Mouse (Mus musculus) CD4-positive, CD25-positive, alpha-beta regulatory T cell, adult 4 months (primary cell): ENCODE results near the gene Myo15b. TPM values are rescaled to one million over a fixed set of nuclear protein-coding genes. Genes with fewer than 3 reads are reported as not detected.
"Not testable (repeated sequence)": the region's sequence is repeated elsewhere in the genome, so short reads cannot be mapped to it uniquely, and the experiment has no call there.

Experiments used
- ATAC-seq: one replicate; pipeline ENCODE4 v1.8.0; 2017
- polyA plus RNA-seq, 2 experiments: library from polyadenylated mRNA; unstranded; fragments of 100-300 nt; shearing (Covaris generic); gene quantifications; one replicate each; pipeline ENCODE4 v1.2.1; 2017

Gene Myo15b
- polyA plus RNA-seq, 2 experiments from 2014 or later = not detected

- ATAC-seq = no peak
Observed at GRCm38 (mm10) chr11:115832064-115832463, 26.1 kb upstream of the Myo15b start.

DNA sequence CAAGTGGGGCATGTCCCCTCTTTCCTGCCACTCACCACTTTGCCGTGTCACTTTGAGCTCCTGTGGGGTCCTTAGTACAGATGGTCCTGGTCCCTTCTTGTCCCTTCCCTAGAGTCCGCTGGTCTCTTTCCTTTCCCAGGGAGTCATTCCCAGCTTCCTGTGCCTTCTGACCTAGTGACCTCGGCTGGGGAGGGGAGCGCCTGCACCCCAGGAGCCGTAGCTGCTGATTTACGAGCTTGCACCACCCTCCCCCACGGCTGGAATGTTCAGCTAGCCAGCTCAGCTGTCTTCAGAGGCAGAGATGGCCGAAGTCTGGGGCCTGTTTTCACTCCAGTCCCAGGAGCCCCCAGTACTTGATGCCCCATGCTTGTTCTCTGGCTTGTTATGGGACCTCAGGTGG is 25.7 kb upstream of the Myo15b start:
- no peak for ATAC-seq

DNA sequence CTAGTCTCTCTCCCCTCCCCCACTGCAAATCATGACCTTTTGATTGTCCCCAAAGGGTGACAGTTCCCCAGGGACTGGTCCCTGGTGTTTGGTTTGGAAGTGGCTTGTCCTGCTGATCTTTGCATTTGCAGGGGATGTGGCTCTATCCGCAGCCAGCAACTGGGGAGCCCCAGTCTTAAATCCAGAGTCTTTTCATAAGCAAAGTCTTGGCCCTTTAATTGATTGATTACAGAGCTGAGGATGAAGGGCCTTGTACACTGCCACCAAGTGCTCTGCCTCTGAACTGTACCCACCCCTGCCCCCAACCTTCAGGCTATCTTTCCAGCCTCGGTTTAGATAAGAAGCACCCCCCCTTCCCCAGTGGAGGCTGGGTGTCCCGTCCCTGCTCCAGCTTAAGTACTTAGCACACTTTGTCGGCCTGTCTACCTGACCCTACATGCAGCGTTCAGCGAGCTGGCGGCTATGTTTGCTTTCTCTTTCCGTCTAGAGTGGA is 25.1 kb upstream of the Myo15b start:
- no peak for ATAC-seq

DNA sequence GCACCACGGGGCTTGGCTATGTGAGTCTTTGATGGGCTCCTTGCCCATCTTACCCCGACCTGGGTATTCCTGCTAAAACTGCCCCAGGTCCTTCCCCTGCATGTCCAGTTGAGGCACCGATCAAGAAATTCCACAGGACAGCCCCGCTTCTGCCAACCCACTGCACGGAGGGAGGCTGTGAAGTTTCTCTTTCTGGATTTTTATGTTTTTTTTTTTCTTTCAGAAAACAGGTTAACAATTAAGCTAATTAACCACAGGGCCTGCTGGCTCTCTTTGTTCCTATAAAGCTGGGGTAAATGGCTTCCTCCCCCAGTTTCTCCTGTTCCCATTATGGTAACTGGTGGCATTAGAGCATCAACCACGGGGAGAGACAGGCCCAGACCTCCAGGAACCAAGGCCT is 24.2 kb upstream of the Myo15b start:
- ATAC-seq = no peak

- no peak for ATAC-seq
Observed at GRCm38 (mm10) chr11:115836656-115837395, 21.4 kb upstream of the Myo15b start.

GRCm38 (mm10) chr11:115837606-115838345 is 20.4 kb upstream of the Myo15b start:
- no peak for ATAC-seq

DNA sequence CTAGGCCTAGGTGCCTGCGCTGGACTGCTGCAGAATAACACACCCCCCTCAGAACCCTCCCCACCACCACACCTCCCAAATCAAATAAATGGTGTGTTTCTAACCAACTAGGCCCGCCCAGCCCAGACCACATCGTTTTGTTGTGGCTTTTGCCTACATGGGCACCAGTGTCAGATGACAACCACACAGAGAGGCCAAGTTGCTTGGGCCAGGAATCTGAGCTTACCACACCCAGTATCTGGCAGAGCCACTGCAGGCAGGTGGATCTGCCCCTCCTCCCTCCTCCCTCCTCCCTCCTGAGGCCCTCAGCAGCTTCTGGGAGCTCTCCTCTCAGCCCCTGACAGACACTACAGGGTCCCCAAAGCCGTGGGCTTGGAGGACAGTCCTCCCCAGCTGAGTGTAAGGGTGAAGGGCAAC is 19.3 kb upstream of the Myo15b start:
- no peak for ATAC-seq

DNA sequence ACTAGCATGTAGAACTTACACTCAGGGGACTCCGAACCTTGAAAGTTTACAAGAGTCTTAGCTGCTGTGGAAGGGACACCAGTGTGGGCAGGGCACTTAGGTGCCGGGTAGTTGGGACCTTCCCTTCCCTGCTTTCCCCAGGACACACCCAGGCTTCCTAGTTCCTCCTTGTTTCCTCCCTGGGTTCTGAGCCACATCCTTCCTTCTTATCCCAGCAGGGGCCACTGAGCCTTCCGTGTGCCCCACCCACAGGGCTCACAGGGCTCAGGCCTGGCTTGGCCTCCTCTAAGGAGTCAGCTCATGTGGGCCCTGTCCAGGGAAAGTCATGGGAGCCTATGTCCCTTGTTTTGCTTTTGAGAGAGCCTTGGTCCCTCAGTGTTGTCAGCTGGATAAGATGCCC is 18.5 kb upstream of the Myo15b start:
- ATAC-seq = no peak

DNA sequence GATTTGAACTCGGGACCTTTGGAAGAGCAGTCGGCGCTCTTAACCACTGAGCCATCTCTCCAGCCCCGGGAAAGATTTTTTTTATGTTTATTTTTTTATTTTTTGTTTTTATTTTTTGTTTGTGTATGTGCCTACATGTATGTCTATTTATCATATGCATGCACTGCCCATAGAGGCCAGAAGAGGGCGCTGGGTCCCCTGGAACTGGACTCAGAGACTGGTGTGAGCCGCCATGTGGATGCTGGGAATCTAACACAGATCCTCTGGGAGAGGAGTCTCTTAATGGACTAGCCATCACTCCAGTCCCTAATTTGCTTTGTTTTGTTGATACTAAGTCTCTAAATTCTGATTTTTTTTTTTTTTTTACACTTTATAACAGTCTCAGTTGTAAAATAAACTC is 17.2 kb upstream of the Myo15b start:
- no peak for ATAC-seq

- ATAC-seq = no peak
Observed at GRCm38 (mm10) chr11:115841961-115842550, 16.1 kb upstream of the Myo15b start.

DNA sequence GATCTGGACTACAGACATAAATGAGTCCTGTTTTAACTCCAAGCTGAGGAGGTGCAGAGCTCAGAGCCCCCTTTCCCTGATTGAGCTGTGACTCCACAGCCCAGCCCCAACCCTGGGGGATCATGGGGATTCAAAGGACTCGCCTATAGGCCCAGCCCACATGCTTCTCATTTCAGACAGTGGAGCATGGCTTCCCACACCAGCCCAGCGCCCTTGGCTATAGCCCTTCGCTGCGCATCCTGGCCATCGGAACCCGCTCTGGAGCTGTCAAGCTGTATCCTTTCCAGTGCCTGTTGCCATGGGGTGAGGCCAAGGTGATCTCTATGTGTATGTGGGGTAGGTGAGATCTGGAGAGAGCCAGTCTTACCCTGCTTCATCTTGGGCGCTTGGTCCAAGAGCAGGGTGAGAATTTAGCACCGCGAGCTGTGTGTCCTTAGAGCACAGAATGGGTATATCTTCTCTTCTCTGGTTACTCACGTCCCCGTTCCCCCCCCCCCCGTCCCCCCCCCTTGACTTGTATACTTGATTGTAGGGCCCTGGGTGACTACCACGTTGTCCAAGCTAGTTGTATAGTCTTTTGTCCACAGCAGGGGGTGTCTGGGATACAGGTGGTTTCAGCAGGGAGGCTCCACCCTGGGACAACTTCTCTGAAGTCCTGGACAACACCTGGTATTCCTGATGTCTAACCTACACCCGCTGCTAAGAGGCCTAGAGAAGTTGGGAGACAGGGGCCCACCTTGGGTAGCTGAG is 14.9 kb upstream of the Myo15b start:
- no peak for ATAC-seq

- ATAC-seq = no peak
Observed at GRCm38 (mm10) chr11:115843891-115844239, 14.3 kb upstream of the Myo15b start.

- no peak for ATAC-seq
Observed at GRCm38 (mm10) chr11:115844240-115844639, 14.0 kb upstream of the Myo15b start.

DNA sequence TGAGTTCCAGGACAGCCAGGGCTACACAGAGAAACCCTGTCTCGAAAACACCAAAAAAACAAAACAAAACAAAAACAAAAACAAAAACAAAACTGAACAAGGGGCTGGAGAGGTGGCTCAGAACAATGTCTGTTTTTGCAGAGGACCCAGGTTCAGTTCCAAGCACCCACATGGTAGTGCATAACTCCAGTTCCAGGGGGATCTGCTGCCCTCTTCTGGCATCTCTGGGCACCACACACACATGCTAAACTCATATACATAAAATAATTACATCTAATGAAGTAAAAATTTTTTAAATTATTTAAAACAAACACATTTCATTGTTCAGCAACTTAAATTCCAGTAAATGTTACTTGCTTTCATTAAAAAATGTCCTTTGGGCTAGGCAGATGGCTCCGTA is 12.4 kb upstream of the Myo15b start:
- no peak for ATAC-seq

GRCm38 (mm10) chr11:115854674-115855073 is 3.5 kb upstream of the Myo15b start:
- no peak for ATAC-seq

GRCm38 (mm10) chr11:115857146-115857545 is 1.1 kb upstream of the Myo15b start:
- ATAC-seq = not testable (repeated sequence)

DNA sequence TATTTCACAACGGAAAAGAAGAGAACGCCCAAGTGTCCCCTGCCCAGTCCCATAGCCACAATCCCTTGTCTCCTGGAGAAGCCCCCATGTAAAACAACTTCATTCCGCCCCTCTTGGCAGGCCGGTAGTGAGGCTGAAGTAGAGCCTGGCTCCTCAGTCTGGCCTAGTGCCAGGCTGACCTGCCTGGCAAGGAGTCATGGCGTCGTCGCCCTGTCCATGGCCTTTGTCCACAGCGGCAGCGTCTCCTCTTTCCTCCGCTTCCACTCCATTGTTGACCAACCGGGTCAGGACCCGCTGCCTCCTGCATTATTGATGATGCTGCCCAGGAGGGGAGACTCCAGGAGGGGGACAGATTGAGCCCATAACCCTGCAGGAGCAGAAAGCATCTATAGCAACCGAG is 270 bp upstream of the Myo15b start:
- no peak for ATAC-seq

DNA sequence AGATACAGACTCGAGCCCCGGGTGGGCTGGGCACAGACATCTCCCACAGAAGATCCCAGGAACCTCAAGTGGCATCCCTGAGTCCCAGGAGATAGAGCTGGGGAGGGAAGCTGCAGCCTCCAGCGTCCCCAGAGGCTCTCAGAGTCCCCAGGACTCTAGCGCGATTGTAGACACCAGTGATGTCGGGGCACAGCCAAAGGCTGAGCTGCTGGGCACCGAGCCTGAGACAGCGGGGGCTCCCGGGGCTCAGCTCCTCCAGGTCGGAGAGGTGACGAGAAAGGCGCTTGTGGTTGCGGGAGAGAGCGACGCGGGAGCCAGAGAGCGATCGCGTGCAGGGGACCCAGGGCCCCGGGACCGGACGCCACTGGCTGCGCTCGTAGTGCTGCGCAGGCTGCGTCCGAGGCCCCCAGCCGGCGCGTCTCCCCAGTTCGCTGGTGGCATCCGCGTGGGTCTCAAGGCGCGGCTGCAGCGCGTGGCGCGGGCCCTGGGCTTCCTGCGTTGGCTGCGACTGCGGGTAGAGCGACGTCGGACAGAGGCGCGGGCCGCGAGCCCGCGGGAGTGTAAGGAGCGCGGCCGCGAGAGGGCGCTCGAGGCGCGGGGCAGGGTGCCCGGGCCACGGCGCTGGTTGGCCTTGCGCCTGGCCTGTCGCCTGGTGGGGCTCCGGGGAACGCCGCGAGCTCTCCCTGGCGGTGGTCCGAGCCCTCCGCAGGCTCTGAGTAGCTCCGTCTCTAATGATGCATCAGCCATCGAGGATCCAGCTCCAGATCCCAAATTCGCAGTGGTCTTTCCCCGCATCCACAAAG is 1.1 kb downstream of the Myo15b start:
- peak; percentile 86 for ATAC-seq

DNA sequence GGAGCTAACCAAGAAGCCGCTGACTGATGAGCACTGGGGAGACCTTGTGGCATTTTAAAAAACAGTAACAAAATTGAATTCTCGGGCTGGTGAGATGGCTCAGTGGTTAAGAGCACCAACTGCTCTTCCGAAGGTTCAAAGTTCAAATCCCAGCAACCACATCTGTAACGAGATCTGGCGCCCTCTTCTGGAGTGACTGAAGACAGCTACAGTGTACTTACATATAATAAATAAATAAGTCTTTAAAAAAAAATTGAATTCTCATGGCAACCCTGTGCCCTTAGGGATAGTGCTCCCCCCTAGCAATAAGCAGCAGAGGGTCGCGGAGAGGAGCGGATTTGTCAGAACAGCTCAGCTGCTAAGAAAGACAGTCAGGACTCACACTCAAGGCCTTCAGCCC is 5.7 kb downstream of the Myo15b start:
- no peak for ATAC-seq

DNA sequence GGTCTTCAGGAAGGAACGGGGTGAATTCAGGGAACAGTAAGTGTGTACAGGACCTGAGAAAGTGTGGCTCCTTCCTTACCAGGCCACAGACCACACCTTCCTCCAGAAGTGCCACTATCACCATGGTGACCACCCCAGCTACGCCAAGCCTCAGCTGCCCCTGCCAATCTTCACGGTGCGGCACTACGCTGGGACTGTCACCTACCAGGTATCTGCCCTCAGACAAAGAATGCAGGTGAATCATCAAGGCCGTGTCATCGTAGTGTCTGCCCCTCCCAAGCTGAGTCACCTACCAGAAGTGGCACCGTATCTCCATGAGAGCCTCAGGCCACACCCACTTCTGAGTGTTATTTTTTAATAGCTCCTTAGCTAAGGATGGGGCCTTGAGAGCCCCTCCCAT is 11.2 kb downstream of the Myo15b start:
- ATAC-seq = no peak

- no peak for ATAC-seq
Observed at GRCm38 (mm10) chr11:115872437-115872836, 14.2 kb downstream of the Myo15b start.

GRCm38 (mm10) chr11:115875935-115876334 is 17.7 kb downstream of the Myo15b start:
- no peak for ATAC-seq
